ENCODE assay signal across 8 mouse cellular contexts in the genomic region with DNA sequence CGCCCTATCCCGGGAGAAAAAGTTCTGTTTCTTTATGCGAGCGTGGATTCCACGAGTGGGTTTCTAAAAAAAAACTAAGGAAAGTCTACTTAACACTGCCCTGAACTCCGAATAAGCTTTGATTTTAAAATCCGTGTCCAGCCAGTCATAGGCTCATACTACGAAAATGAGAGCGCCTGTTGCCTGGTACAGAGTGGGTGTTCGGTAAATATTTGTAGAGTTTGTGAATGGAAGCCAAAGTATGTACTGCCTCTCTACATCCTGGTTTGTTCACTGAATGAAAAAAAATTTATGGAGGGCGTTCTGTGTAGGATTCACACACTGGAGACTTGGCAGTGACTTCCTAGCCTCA. TPM values are rescaled to one million over a fixed set of nuclear protein-coding genes. Genes with fewer than 3 reads are reported as not detected.
DNase-seq lines count a peak whose midpoint lies in the region; ATAC-seq and TF ChIP-seq lines count a peak whose summit lies in the region.

No protein-coding gene starts in this region.

- peak overlapping the region; percentile 86 for H3K27ac ChIP-seq in heart, embryonic 16.5 days (ENCODE audit: low read length)
- no peak overlapping the region for H3K27ac ChIP-seq in hindbrain, embryonic 15.5 days (replicated peaks)
- no peak overlapping the region for H3K27ac ChIP-seq in midbrain, embryonic 11.5 days (ENCODE audit: low read depth, low read length)

- H3K4me1 ChIP-seq in heart, embryonic 16.5 days (ENCODE audit: control insufficient read depth, insufficient read depth, low read length): peaks cover 20% of the 10 kb centered on the region
- H3K4me1 ChIP-seq in hindbrain, embryonic 15.5 days (replicated peaks): peaks cover 18% of the 10 kb centered on the region
- peaks cover 10% of the 10 kb centered on the region for H3K4me1 ChIP-seq in midbrain, embryonic 11.5 days (ENCODE audit: control insufficient read depth, insufficient read depth, low read length)

- POLR2A ChIA-PET in Patski (lab: Charles Lee): no interaction called here

- no peaks in the 10 kb centered on the region for H3K27me3 ChIP-seq in heart, embryonic 16.5 days (ENCODE audit: control insufficient read depth, insufficient read depth, low read length)
- no peaks in the 10 kb centered on the region for H3K27me3 ChIP-seq in Patski
- H3K27me3 ChIP-seq in hindbrain, embryonic 15.5 days: no peaks in the 10 kb centered on the region
- no peaks in the 10 kb centered on the region for H3K27me3 ChIP-seq in midbrain, embryonic 11.5 days (ENCODE audit: control insufficient read depth, insufficient read depth, low read length)

- in situ Hi-C loops in Patski (cut with MboI; ENCODE audit: low pct_unique_long_range_greater_than_20kb): no loop called here

- no peak for ATAC-seq in heart, embryonic 16.5 days (replicated peaks; ENCODE audit: extremely low read depth, insufficient read depth, low FRiP score)
- ATAC-seq in Patski: peak; percentile 40
- peak; percentile 19 for ATAC-seq in hindbrain, embryonic 15.5 days (ENCODE audit: low FRiP score, low read depth)
- ATAC-seq in midbrain, embryonic 11.5 days (ENCODE audit: low FRiP score): peak; percentile 26

- H3K9me3 ChIP-seq in heart, embryonic 16.5 days (replicated peaks; ENCODE audit: control insufficient read depth, low read length): no peaks in the 10 kb centered on the region
- no peaks in the 10 kb centered on the region for H3K9me3 ChIP-seq in hindbrain, embryonic 15.5 days
- H3K9me3 ChIP-seq in midbrain, embryonic 11.5 days (ENCODE audit: control insufficient read depth, low read length): no peaks in the 10 kb centered on the region

- 9% methylated on average over 11 of the region's 11 CpGs for WGBS in heart, embryonic 16.5 days
- WGBS in hindbrain, embryonic 15.5 days: 15% methylated on average over 11 of the region's 11 CpGs
- 21% methylated on average over 11 of the region's 11 CpGs for WGBS in midbrain, embryonic 11.5 days

- TF ChIP-seq CTCF in Patski (IDR thresholded peaks at IDR 0.05): no peak

- peak overlapping the region; percentile 89 for H3K4me3 ChIP-seq in heart, embryonic 16.5 days (ENCODE audit: low read length)
- H3K4me3 ChIP-seq in hindbrain, embryonic 15.5 days: peak overlapping the region; percentile 84
- H3K4me3 ChIP-seq in midbrain, embryonic 11.5 days (ENCODE audit: low read depth, low read length): peak overlapping the region; percentile 66

- no peak for DNase-seq in heart, adult 18-20 months
- no peak for DNase-seq in Patski (ENCODE audit: low read depth, low spot score)
- no peak for DNase-seq in midbrain, embryonic 11.5 days (ENCODE audit: low spot score, missing footprints)
- no peak for DNase-seq in thymus, postnatal 36 days
- DNase-seq in cerebellum, adult 9-11 months: no peak
- no peak for DNase-seq in left cerebral cortex, adult 8-10 months (ENCODE audit: low spot score in 2 of 2)

- no peaks in the 10 kb centered on the region for H3K36me3 ChIP-seq in heart, embryonic 16.5 days (ENCODE audit: control insufficient read depth, insufficient read depth)
- no peaks in the 10 kb centered on the region for H3K36me3 ChIP-seq in hindbrain, embryonic 15.5 days
- no peaks in the 10 kb centered on the region; the same call in 1 of the 2 replicates for H3K36me3 ChIP-seq in midbrain, embryonic 11.5 days (ENCODE audit: control insufficient read depth, insufficient read depth, low read length)

- H3K4me2 ChIP-seq in heart, embryonic 16.5 days (ENCODE audit: low read depth, low read length): peak overlapping the region; percentile 93
- peak overlapping the region; percentile 85 for H3K4me2 ChIP-seq in hindbrain, embryonic 15.5 days
- H3K4me2 ChIP-seq in midbrain, embryonic 11.5 days: peak overlapping the region; percentile 75

- peak overlapping the region; percentile 91 for H3K9ac ChIP-seq in heart, embryonic 16.5 days (ENCODE audit: low read length)
- H3K9ac ChIP-seq in hindbrain, embryonic 15.5 days: peak overlapping the region; percentile 86; the same call in 1 of the 2 replicates
- peak overlapping the region; percentile 75 for H3K9ac ChIP-seq in midbrain, embryonic 11.5 days (ENCODE audit: low read length)

- CTCF ChIA-PET in Patski (lab: Charles Lee): interaction anchor here (1.5 kb wide), 1 partner anchor 65 kb away, joined by 3 read pairs; no protein-coding TSS in a partner anchor

RNA-seq across cellular contexts. Expression of gene Tbc1d2b, which starts 0.3 kb away (rescaled TPM):
- polyA plus RNA-seq in heart, embryonic 16.5 days (2015; fragmentation: Nextera tagmentation; extraction: Ambion mirVana): 6.9 and 7.4 TPM in 2 replicates
- 10 to 100 TPM in 1 of 2 experiments, 1 to 10 TPM in 1; 8.3 to 10.1 TPM for total RNA-seq in heart, adult 18-20 months (2021)
- polyA plus RNA-seq in Patski (2021): 11.8 TPM
- 6.2 and 6.7 TPM in 2 replicates for polyA plus RNA-seq in hindbrain, embryonic 15.5 days (2015; fragmentation: Nextera tagmentation; extraction: Ambion mirVana)
- polyA plus RNA-seq in midbrain, embryonic 11.5 days (2014; fragmentation: Nextera tagmentation; extraction: Ambion mirVana): 8.2 and 8.7 TPM in 2 replicates
- 10 to 100 TPM; 14.6 to 15.6 (median 15.3) TPM for total RNA-seq in left cerebral cortex, adult 8-10 months (2022)
